Mouse (Mus musculus) liver, embryonic 15.5 days (tissue): Measurements from ENCODE around the gene Cntnap2. TPM values are rescaled to one million over a fixed set of nuclear protein-coding genes. Genes with fewer than 3 reads are reported as not detected.
"Not testable (repeated sequence)": the region's sequence is repeated elsewhere in the genome, so short reads cannot be mapped to it uniquely, and the experiment has no call there.

ENCODE experiments used
- ATAC-seq: fragments of 200-750 bp; cut with Nextera tagmentation; 2 replicates; pipeline ENCODE4 v1.8.0; 2017; ENCODE audit warnings: moderate number of reproducible peaks, mild to moderate bottlenecking, moderate library complexity; ENCODE audit not compliant: insufficient read depth
- H3K27ac ChIP-seq: fragments of 300-500 bp; sonication (generic); replicated peaks from 2 replicates; pipeline ENCODE4 v1.5.1; 2015; ENCODE audit warnings: mild to moderate bottlenecking, inconsistent platforms
- H3K27me3 ChIP-seq: fragments of 300-500 bp; sonication (generic); 2 replicates; pipeline ENCODE4 v1.6.1; 2015; ENCODE audit warnings: mild to moderate bottlenecking, inconsistent platforms
- H3K36me3 ChIP-seq: fragments of 300-500 bp; sonication (generic); replicated peaks from 2 replicates; pipeline ENCODE4 v1.6.1; 2015; ENCODE audit warnings: moderate library complexity, mild to moderate bottlenecking, inconsistent platforms
- H3K4me1 ChIP-seq: fragments of 300-500 bp; sonication (generic); replicated peaks from 2 replicates; pipeline ENCODE4 v1.6.1; 2015; ENCODE audit warnings: inconsistent platforms
- H3K4me2 ChIP-seq: fragments of 300-500 bp; sonication (generic); 2 replicates; pipeline ENCODE4 v1.6.1; 2015; ENCODE audit warnings: moderate library complexity, mild to moderate bottlenecking, inconsistent platforms
- H3K4me3 ChIP-seq: fragments of 300-500 bp; sonication (generic); replicated peaks from 2 replicates; pipeline ENCODE4 v1.5.1; 2015; ENCODE audit warnings: mild to moderate bottlenecking, inconsistent platforms
- H3K9ac ChIP-seq: fragments of 300-500 bp; sonication (generic); 2 replicates; pipeline ENCODE4 v1.6.1; 2015; ENCODE audit warnings: moderate library complexity, mild to moderate bottlenecking, inconsistent platforms
- H3K9me3 ChIP-seq: fragments of 300-500 bp; sonication (generic); replicated peaks from 2 replicates; pipeline ENCODE4 v1.6.1; 2016; ENCODE audit warnings: inconsistent platforms
- WGBS: fragments of 180-500 bp; shearing (Covaris S2); methylation state at CpG from one replicate; pipeline ENCODE4 v1.1.7; 2015; ENCODE audit warnings: mixed read lengths; ENCODE audit not compliant: insufficient replicate concordance; 5-methylcytosine and 5-hydroxymethylcytosine counted together
- polyA plus RNA-seq: library from polyadenylated mRNA; unstranded; fragments of >200 nt; fragmentation: Nextera tagmentation; extraction: Ambion mirVana; gene quantifications from 2 replicates; pipeline ENCODE4 v1.2.1, GENCODE M21; 2015

Gene Cntnap2
- polyA plus RNA-seq, 1 experiment from 2014 or later: 0.43 TPM

- no peaks in the 10 kb centered on the region for H3K36me3 ChIP-seq
- no peak for ATAC-seq
- no peaks in the 10 kb centered on the region for H3K27me3 ChIP-seq
- H3K9me3 ChIP-seq: no peaks in the 10 kb centered on the region
- no peak overlapping the region for H3K9ac ChIP-seq
- H3K4me3 ChIP-seq: no peak overlapping the region
- no peaks in the 10 kb centered on the region for H3K4me1 ChIP-seq
- no peak overlapping the region for H3K27ac ChIP-seq
- no peak overlapping the region for H3K4me2 ChIP-seq
- 39% methylated on average over 3 of the region's 3 CpGs for WGBS
These were observed 2208.1 kb downstream of the Cntnap2 start for GRCm38 (mm10) chr6:47267236-47267635.

GRCm38 (mm10) chr6:47269455-47269854, 2210.3 kb downstream of the Cntnap2 start:
- H3K4me3 ChIP-seq: no peak overlapping the region
- H3K9ac ChIP-seq: no peak overlapping the region
- no peak overlapping the region for H3K4me2 ChIP-seq
- no peaks in the 10 kb centered on the region for H3K27me3 ChIP-seq
- no peak overlapping the region for H3K27ac ChIP-seq
- no peaks in the 10 kb centered on the region for H3K9me3 ChIP-seq
- H3K4me1 ChIP-seq: no peaks in the 10 kb centered on the region
- no peak for ATAC-seq
- WGBS: 55% methylated on average over 3 of the region's 3 CpGs
- H3K36me3 ChIP-seq: no peaks in the 10 kb centered on the region

GRCm38 (mm10) chr6:47271576-47271975, 2212.4 kb downstream of the Cntnap2 start:
- H3K4me1 ChIP-seq: no peaks in the 10 kb centered on the region

GRCm38 (mm10) chr6:47272606-47273575, 2213.7 kb downstream of the Cntnap2 start:
- no peaks in the 10 kb centered on the region for H3K36me3 ChIP-seq
- no peak for ATAC-seq
- H3K9ac ChIP-seq: no peak overlapping the region
- H3K9me3 ChIP-seq: no peaks in the 10 kb centered on the region
- H3K4me2 ChIP-seq: no peak overlapping the region
- no peak overlapping the region for H3K4me3 ChIP-seq
- H3K27me3 ChIP-seq: no peaks in the 10 kb centered on the region
- H3K27ac ChIP-seq: no peak overlapping the region
- WGBS: 73% methylated on average over 8 of the region's 8 CpGs
- H3K4me1 ChIP-seq: no peaks in the 10 kb centered on the region

More at GRCm38 (mm10) chr6:47271576-47271975, 2212.4 kb downstream of the Cntnap2 start:
- WGBS: 34% methylated on average over 3 of the region's 3 CpGs
- H3K4me2 ChIP-seq: no peak overlapping the region
- no peak for ATAC-seq
- no peak overlapping the region for H3K9ac ChIP-seq
- H3K9me3 ChIP-seq: no peaks in the 10 kb centered on the region
- no peaks in the 10 kb centered on the region for H3K27me3 ChIP-seq
- H3K4me3 ChIP-seq: no peak overlapping the region
- no peak overlapping the region for H3K27ac ChIP-seq
- H3K36me3 ChIP-seq: no peaks in the 10 kb centered on the region

GRCm38 (mm10) chr6:47275065-47275464, 2215.9 kb downstream of the Cntnap2 start:
- ATAC-seq: no peak
- Histone ChIP-seq H3K4me1 (no peaks in the 10 kb centered on the region), H3K27me3 (no peaks in the 10 kb centered on the region), H3K27ac (no peak overlapping the region), H3K9ac (no peak overlapping the region), H3K4me2 (no peak overlapping the region), H3K36me3 (no peaks in the 10 kb centered on the region), H3K9me3 (no peaks in the 10 kb centered on the region), H3K4me3 (no peak overlapping the region)
- WGBS: 55% methylated on average over 2 of the region's 2 CpGs

- Histone ChIP-seq H3K27me3 (no peaks in the 10 kb centered on the region), H3K4me3 (no peak overlapping the region), H3K4me1 (no peaks in the 10 kb centered on the region), H3K27ac (no peak overlapping the region), H3K9me3 (no peaks in the 10 kb centered on the region), H3K36me3 (no peaks in the 10 kb centered on the region), H3K4me2 (no peak overlapping the region), H3K9ac (no peak overlapping the region)
- ATAC-seq: no peak
- WGBS: 36% methylated on average over 1 of the region's 1 CpGs
These were observed 2220.0 kb downstream of the Cntnap2 start for GRCm38 (mm10) chr6:47279183-47279582.

GRCm38 (mm10) chr6:47281584-47281983, 2222.4 kb downstream of the Cntnap2 start:
- no peak overlapping the region for H3K9ac ChIP-seq
- H3K4me2 ChIP-seq: no peak overlapping the region
- no peaks in the 10 kb centered on the region for H3K4me1 ChIP-seq
- no peaks in the 10 kb centered on the region for H3K9me3 ChIP-seq
- no peak overlapping the region for H3K4me3 ChIP-seq
- ATAC-seq: no peak
- H3K36me3 ChIP-seq: no peaks in the 10 kb centered on the region
- H3K27ac ChIP-seq: no peak overlapping the region
- no peaks in the 10 kb centered on the region for H3K27me3 ChIP-seq

- Histone ChIP-seq H3K27me3 (no peaks in the 10 kb centered on the region), H3K36me3 (no peaks in the 10 kb centered on the region), H3K9ac (no peak overlapping the region), H3K4me3 (no peak overlapping the region), H3K4me2 (no peak overlapping the region), H3K9me3 (no peaks in the 10 kb centered on the region), H3K27ac (no peak overlapping the region), H3K4me1 (no peaks in the 10 kb centered on the region)
- 43% methylated on average over 2 of the region's 2 CpGs for WGBS
- ATAC-seq: no peak
These were observed 2225.6 kb downstream of the Cntnap2 start for GRCm38 (mm10) chr6:47284794-47285193.

- no peak overlapping the region for H3K9ac ChIP-seq
- no peaks in the 10 kb centered on the region for H3K36me3 ChIP-seq
- no peak overlapping the region for H3K4me2 ChIP-seq
- no peaks in the 10 kb centered on the region for H3K9me3 ChIP-seq
- H3K4me3 ChIP-seq: no peak overlapping the region
- H3K27ac ChIP-seq: no peak overlapping the region
- no peaks in the 10 kb centered on the region for H3K4me1 ChIP-seq
- no peak for ATAC-seq
- H3K27me3 ChIP-seq: no peaks in the 10 kb centered on the region
- whole genome bisulfite sequencing: 6% methylated on average over 1 of the region's 1 CpGs
These were observed 2226.6 kb downstream of the Cntnap2 start for GRCm38 (mm10) chr6:47285742-47286141.

- not testable (repeated sequence) for H3K4me3 ChIP-seq, H3K9me3 ChIP-seq, H3K36me3 ChIP-seq, H3K27me3 ChIP-seq, ATAC-seq, H3K9ac ChIP-seq, H3K4me1 ChIP-seq, H3K27ac ChIP-seq, H3K4me2 ChIP-seq
- WGBS: 53% methylated on average over 12 of the region's 12 CpGs
These were observed 2227.2 kb downstream of the Cntnap2 start for GRCm38 (mm10) chr6:47286247-47286967.

GRCm38 (mm10) chr6:47287722-47288121, 2228.6 kb downstream of the Cntnap2 start:
- ATAC-seq: no peak

More at GRCm38 (mm10) chr6:47287722-47288121, 2228.6 kb downstream of the Cntnap2 start:
- Histone ChIP-seq H3K4me2 (no peak overlapping the region), H3K27me3 (no peaks in the 10 kb centered on the region), H3K36me3 (no peaks in the 10 kb centered on the region), H3K9me3 (no peaks in the 10 kb centered on the region), H3K9ac (no peak overlapping the region), H3K4me1 (no peaks in the 10 kb centered on the region), H3K4me3 (no peak overlapping the region), H3K27ac (no peak overlapping the region)
- WGBS: 63% methylated on average over 1 of the region's 1 CpGs
